Mouse (Mus musculus): ENCODE data around the gene Mrpl58.
"Not testable (repeated sequence)": the region's sequence is repeated elsewhere in the genome, so short reads cannot be mapped to it uniquely, and the experiment has no call there.

Gene Mrpl58

DNA sequence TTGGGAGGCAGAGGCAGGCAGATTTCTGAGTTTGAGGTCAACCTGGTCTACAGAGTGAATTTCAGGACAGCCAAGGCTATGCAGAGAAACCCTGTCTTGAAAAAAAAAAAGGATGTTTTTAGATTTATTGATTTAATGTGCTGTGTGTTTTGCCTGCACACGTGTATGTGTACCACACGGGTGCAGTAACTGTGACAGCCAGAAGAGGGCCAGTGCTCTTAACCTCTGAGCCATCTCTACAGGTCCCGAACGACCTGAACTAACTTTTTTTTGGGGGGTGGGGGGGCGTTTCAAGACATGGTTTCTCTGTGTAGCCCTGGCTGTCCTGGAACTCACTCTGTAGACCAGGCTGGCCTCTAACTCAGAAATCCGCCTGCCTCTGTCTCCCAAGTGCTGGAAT, 51.3 kb downstream of the Mrpl58 start:
- not testable (repeated sequence) for DNase-seq (ENCODE audit: extremely low read depth, low read depth, low spot score)

DNA sequence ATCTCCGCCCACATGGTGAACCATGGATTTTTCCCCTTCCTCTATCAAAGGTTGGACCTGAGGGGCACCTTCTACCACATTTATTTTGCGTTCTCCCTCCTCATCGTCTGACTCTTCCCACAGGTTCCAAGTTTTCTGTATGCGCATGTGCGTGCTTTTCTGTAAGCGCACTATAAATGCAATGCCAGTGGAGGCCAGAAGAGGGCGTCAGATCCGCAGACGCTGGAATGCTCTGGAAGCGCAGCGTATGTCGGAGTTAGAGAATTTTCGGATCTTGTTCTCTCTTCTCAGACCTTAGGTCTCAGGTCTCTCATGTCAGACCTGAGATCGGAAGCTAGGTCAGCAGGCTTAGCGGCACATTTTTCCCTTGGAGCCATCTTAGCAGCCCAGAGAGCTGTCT, 52.1 kb downstream of the Mrpl58 start:
- DNase-seq (ENCODE audit: extremely low read depth, low read depth, low spot score) = no peak

DNA sequence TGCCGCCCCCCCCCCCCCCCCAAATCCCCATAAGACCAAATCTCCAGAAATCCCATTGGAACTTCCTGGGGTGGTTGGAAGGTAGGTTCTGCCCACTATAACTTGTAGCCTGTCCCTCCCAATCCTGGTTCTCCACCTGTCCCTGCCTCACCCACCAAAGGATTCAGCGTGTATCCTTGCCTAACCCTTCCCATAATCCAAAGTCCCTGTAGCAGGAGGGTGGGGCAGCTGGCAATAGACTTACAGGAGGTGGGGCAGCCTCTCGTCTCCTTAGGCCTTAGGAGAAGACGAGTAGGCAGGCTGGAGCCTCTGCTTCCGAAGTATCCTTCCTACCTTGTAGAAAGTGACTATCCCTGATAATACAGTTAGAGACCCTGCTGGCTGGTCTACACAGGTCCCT, 52.6 kb downstream of the Mrpl58 start:
- no peak for DNase-seq (ENCODE audit: extremely low read depth, low read depth, low spot score)

DNA sequence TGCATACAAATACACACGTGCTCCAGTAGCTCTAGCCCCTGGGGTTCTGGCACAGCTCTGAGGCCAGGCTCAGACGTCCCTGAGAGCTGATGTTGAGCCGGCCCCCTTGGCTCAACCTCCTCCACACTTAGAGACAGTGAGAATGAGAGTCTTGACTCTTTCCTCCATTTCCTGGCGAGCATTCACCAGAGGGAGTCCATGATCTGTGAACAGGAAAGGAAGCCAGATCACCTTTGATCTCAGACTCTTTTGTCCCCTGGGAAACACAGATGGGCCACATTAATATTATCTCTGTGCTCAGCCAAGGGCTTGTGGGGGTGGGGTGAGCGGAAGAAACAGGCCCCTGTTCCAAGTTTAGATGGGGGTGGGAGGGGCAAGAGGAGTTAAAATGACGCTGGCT, 53.9 kb downstream of the Mrpl58 start:
- no peak for DNase-seq (ENCODE audit: extremely low read depth, low read depth, low spot score)

DNA sequence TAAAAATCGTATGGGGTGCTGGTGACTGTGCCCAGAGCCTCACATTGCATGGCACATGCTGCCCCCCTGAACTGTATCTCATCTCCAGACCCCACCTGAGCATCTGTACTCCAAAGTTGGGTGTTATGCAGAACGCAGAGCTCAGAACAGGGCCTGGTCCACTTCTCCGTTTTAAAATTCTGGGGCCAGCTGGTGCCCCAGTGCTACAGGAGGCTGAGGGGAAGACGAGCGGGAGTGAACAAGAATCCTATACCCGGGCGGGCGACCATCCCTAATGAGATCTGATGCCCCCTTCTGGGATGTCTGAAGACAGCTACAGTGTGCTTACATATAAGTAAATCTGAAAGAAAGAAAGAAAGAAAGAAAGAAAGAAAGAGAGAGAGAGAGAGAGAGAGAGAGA, 57.4 kb downstream of the Mrpl58 start:
- no peak for DNase-seq (ENCODE audit: extremely low read depth, low read depth, low spot score)

DNA sequence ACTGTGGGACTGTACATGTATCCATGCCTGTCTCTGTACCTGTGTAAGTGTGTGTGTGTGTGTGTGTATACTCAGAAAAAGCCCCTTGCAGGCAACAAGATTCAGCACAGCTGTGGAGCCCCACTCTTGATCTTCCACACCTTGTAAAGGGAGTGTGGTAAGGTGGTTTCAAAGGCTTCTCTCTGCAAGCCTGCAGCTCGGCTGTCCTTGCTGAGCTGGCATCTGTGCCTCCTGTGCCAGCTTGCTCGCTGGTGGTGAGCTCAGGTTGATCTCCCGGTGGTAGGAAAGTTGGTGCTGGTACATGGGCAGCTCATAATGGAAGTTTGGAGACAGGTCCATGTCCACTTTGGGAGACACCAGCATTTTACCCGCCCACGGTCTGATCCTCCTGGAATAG, 58.3 kb downstream of the Mrpl58 start:
- DNase-seq (ENCODE audit: extremely low read depth, low read depth, low spot score) = no peak
